Mouse (Mus musculus) embryo, embryonic 10.5 days (tissue): ENCODE results near the gene Prpf4.

Experiments used
- DNase-seq: peaks from one replicate; pipeline ENCODE4 v3.0.0-alpha.2; 2015; ENCODE audit warnings: low spot score

The Prpf4 gene

GRCm38 (mm10) chr4:62389592-62390512 is 18.7 kb upstream of the Prpf4 start:
- no peak for DNase-seq

- no peak for DNase-seq
These were observed 16.7 kb upstream of the Prpf4 start for GRCm38 (mm10) chr4:62391892-62392291.

- DNase-seq = peak; percentile 12
These were observed 15.1 kb upstream of the Prpf4 start for GRCm38 (mm10) chr4:62393459-62393858.

- no peak for DNase-seq
These were observed 12.8 kb upstream of the Prpf4 start for GRCm38 (mm10) chr4:62395806-62396205.

GRCm38 (mm10) chr4:62397616-62398365 is 10.8 kb upstream of the Prpf4 start:
- no peak for DNase-seq

- no peak for DNase-seq
These were observed 9.6 kb upstream of the Prpf4 start for GRCm38 (mm10) chr4:62398956-62399355.

- DNase-seq = no peak
These were observed 2.5 kb upstream of the Prpf4 start for GRCm38 (mm10) chr4:62406133-62406532.

- DNase-seq = peak; percentile 86
These were observed 641 bp upstream of the Prpf4 start for GRCm38 (mm10) chr4:62407730-62408582.

- DNase-seq = peak; percentile 6
These were observed 1.0 kb downstream of the Prpf4 start for GRCm38 (mm10) chr4:62409615-62410014.

- no peak for DNase-seq
These were observed 1.7 kb downstream of the Prpf4 start for GRCm38 (mm10) chr4:62410325-62410724.

GRCm38 (mm10) chr4:62411606-62412005 is 3.0 kb downstream of the Prpf4 start:
- DNase-seq = no peak

- no peak for DNase-seq
These were observed 9.9 kb downstream of the Prpf4 start for GRCm38 (mm10) chr4:62418448-62418847.

GRCm38 (mm10) chr4:62419091-62419490 is 10.5 kb downstream of the Prpf4 start:
- no peak for DNase-seq

GRCm38 (mm10) chr4:62425891-62426290 is 17.3 kb downstream of the Prpf4 start:
- no peak for DNase-seq

GRCm38 (mm10) chr4:62427978-62428758 is 19.6 kb downstream of the Prpf4 start:
- DNase-seq = no peak

- no peak for DNase-seq
These were observed 21.0 kb downstream of the Prpf4 start for GRCm38 (mm10) chr4:62429616-62430015.

GRCm38 (mm10) chr4:62430678-62431077 is 22.1 kb downstream of the Prpf4 start:
- DNase-seq = no peak

- DNase-seq = no peak
These were observed 22.9 kb downstream of the Prpf4 start for GRCm38 (mm10) chr4:62431522-62431921.

- no peak for DNase-seq
These were observed 25.6 kb downstream of the Prpf4 start for GRCm38 (mm10) chr4:62433939-62434870.

GRCm38 (mm10) chr4:62435081-62435480 is 26.5 kb downstream of the Prpf4 start, which contains the start of gene Rnf183:
Gene Rnf183, minus strand, starts transcription at chr4:62435252.
- DNase-seq = no peak
